Mouse (Mus musculus) cortical plate, adult 2 months (tissue): ENCODE results near the gene Ssmem1. TPM values are rescaled to one million over a fixed set of nuclear protein-coding genes. Genes with fewer than 3 reads are reported as not detected.
A peak's percentile ranks its signal among the peaks of the same experiment; 100 is the strongest.

Experiments
- H3K27ac ChIP-seq: fragments of 200-500 bp; 2 replicates; pipeline ENCODE4 v1.5.1; 2012; ENCODE audit warnings: low read length, control low read depth, inconsistent platforms; ENCODE audit not compliant: insufficient read depth
- H3K4me1 ChIP-seq: fragments of 200-500 bp; 2 replicates; pipeline ENCODE4 v1.6.1; 2011; ENCODE audit warnings: low read length; ENCODE audit not compliant: control insufficient read depth, insufficient read depth
- H3K4me3 ChIP-seq: fragments of 200-500 bp; 2 replicates; pipeline ENCODE4 v1.5.1; 2011; ENCODE audit warnings: mild to moderate bottlenecking, low read length, control low read depth; ENCODE audit not compliant: insufficient read depth
- CTCF ChIP-seq: fragments of 200-500 bp; IDR thresholded peaks from 2 replicates; pipeline ENCODE4 v1.5.1; 2011; ENCODE audit warnings: mild to moderate bottlenecking, control low read depth, low read length; ENCODE audit not compliant: insufficient read depth; ENCODE audit errors: extremely low read depth
- POLR2A ChIP-seq: fragments of 200-500 bp; IDR thresholded peaks from 2 replicates; pipeline ENCODE4 v1.6.1; 2011; ENCODE audit warnings: mild to moderate bottlenecking, low read length, control low read depth; ENCODE audit not compliant: insufficient read depth; ENCODE audit errors: extremely low read depth
- polyA plus RNA-seq: library from polyadenylated mRNA; depleted of rRNA; stranded (reverse); fragments of >200 nt; gene quantifications from 2 replicates; pipeline ENCODE4 v1.2.3, GENCODE M21; 2012

Gene Ssmem1
- polyA plus RNA-seq, 1 experiment, result 0.10 TPM

GRCm38 (mm10) chr6:30551644-30552580 lies 42.3 kb downstream of the Ssmem1 start:
- Histone ChIP-seq H3K4me3 (peak overlapping the region; percentile 15; the same call in 1 of the 2 replicates), H3K4me1 (peaks cover 7% of the 10 kb centered on the region; the same call in 1 of the 2 replicates)

DNA sequence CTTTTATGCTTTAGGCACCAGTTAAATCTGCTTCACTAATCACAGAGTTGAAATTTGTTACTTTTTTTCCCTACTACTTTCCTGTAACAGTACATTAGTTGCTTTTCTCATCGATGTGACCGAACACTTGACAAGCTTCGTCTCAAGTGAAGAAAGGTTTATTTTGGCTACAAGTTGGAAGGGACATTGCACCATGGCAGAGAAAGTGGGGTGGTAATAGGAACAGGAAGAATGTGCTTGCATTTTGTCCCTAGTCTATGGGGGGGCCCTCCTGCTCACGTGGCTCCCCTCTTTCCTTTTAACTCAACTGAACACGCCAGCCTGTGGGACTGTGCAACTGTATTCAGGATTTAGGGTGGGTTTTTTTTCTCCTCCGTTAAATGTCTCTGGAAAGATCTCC lies 43.0 kb downstream of the Ssmem1 start:
- TF ChIP-seq POLR2A, result no peak
- no peak for TF ChIP-seq CTCF
- no peak overlapping the region for H3K4me3 ChIP-seq
- H3K27ac ChIP-seq, result no peak overlapping the region
- peaks cover 7% of the 10 kb centered on the region; the same call in 1 of the 2 replicates for H3K4me1 ChIP-seq

More at GRCm38 (mm10) chr6:30551644-30552580, 42.3 kb downstream of the Ssmem1 start:
- H3K27ac ChIP-seq, result peak overlapping the region; percentile 47
- TF ChIP-seq POLR2A, result peak; percentile 43; the same call in 1 of the 2 replicates
- TF ChIP-seq CTCF, result no peak

GRCm38 (mm10) chr6:30553381-30554010 lies 43.8 kb downstream of the Ssmem1 start:
- TF ChIP-seq POLR2A (no peak), CTCF (no peak)
- peaks cover 6% of the 10 kb centered on the region; the same call in 1 of the 2 replicates for H3K4me1 ChIP-seq
- no peak overlapping the region for H3K4me3 ChIP-seq
- no peak overlapping the region for H3K27ac ChIP-seq

DNA sequence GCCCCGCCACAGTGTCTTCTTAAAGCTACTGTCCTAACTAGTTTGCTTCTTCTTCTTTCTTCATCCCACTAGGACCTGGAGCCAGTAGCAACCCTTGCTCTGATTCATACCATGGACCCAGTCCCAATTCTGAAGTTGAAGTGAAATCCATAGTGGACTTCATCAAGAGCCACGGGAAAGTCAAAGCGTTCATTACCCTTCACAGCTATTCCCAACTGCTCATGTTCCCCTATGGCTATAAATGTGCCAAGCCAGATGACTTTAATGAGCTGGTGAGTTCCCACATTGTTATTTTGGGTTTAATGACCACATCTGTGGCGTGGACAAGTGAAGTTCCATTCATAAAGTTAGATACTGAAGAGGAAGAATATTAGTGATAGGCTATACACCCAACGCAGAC lies 44.4 kb downstream of the Ssmem1 start:
- Histone ChIP-seq H3K4me1 (peaks cover 6% of the 10 kb centered on the region; the same call in 1 of the 2 replicates), H3K4me3 (no peak overlapping the region), H3K27ac (no peak overlapping the region)
- TF ChIP-seq CTCF (no peak), POLR2A (no peak)

DNA sequence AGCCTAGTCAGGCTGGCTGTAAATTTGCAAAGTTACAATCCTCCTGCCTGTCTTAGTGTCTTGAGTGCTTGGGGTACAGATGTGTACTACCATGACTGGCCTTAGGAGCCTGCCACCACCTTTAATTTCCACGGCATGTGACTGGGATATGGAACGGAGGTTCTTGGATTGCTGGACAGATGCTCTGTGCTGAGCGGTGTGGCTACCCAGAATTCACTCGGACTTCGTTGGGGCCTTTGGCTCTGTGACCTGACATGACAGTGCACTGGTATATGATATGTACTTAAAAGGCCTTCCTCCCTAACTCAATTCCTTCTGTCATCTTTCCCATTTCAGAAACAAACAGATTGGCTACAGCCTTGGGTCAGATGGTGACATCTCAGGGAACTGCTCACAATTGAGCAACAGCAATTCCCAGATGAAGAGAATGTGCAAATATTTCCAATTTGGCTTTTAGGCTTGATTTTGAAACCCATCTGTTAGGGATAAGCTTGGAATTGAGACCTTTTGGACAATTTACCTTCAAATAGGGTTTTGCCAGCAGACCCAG lies 45.0 kb downstream of the Ssmem1 start:
- no peak overlapping the region for H3K4me3 ChIP-seq
- peaks cover 6% of the 10 kb centered on the region; the same call in 1 of the 2 replicates for H3K4me1 ChIP-seq
- no peak for TF ChIP-seq POLR2A
- no peak for TF ChIP-seq CTCF
- no peak overlapping the region for H3K27ac ChIP-seq

DNA sequence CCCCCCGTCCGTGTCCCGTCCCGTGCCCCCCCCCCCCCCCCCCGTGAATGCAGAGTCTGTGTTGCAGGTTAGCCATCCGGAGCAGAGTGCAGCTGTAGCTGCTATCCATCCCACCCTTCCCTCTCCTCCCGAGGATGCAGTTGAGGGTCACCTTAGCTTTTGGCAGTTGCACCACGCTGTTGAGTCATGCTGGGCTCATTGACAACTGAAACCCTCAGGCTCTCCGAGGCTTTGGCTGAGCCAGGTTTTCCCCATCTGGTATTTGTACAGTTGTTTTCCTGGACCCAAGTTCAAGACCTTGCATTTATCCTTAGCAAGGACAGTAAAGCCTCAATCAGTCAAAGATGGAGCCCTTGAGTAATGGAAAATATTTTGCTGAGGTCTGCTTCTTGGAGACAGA lies 46.4 kb downstream of the Ssmem1 start:
- Histone ChIP-seq H3K4me3 (no peak overlapping the region), H3K27ac (no peak overlapping the region), H3K4me1 (peaks cover 4% of the 10 kb centered on the region; the same call in 1 of the 2 replicates)
- TF ChIP-seq CTCF (no peak), POLR2A (no peak)

GRCm38 (mm10) chr6:30559726-30560125 lies 50.1 kb downstream of the Ssmem1 start:
- Histone ChIP-seq H3K27ac (no peak overlapping the region), H3K4me3 (no peak overlapping the region), H3K4me1 (no peaks in the 10 kb centered on the region)
- no peak for TF ChIP-seq POLR2A
- no peak for TF ChIP-seq CTCF

GRCm38 (mm10) chr6:30562132-30562531 lies 52.5 kb downstream of the Ssmem1 start:
- Histone ChIP-seq H3K4me1 (no peaks in the 10 kb centered on the region), H3K4me3 (no peak overlapping the region), H3K27ac (no peak overlapping the region)
- TF ChIP-seq POLR2A, result no peak
- no peak for TF ChIP-seq CTCF

- Histone ChIP-seq H3K27ac (no peak overlapping the region), H3K4me1 (no peaks in the 10 kb centered on the region), H3K4me3 (no peak overlapping the region)
- TF ChIP-seq POLR2A (no peak), CTCF (no peak)
Observed at GRCm38 (mm10) chr6:30563575-30563974, 53.9 kb downstream of the Ssmem1 start.
